Mouse (Mus musculus): ENCODE results near the gene Casz1.

Casz1 gene

DNA sequence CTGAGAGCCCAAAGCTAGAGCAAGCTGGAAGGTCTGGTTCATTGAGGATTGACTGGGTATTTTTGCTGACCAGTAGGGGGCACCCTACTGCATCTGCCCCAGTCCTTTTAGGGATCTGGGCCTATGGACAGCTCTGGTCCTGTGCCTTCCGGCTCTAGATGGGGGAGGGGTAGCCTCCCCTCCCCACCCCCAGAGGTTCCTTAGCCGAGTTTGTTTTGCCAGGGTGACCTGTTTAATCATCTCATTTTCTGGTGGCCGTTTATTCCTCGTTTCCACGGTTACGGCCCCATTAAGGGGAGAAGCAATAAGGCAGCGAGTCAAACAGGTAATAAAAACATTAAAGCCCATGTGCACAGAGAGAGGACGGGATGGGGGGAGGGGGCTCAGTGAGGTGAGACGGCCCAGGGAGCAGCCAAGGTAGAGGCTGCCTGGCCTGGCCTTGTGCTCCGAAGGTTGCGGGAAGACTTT lies 104.0 kb downstream of the Casz1 start:
- DNase-seq (ENCODE audit: low spot score), result no peak

- DNase-seq (ENCODE audit: low spot score), result no peak
These were observed 104.7 kb downstream of the Casz1 start for GRCm38 (mm10) chr4:148908760-148909510.

GRCm38 (mm10) chr4:148909566-148909965 lies 105.3 kb downstream of the Casz1 start:
- DNase-seq (ENCODE audit: low spot score), result no peak

- no peak for DNase-seq (ENCODE audit: low spot score)
These were observed 107.9 kb downstream of the Casz1 start for GRCm38 (mm10) chr4:148912134-148912533.

- no peak for DNase-seq (ENCODE audit: low spot score)
These were observed 108.8 kb downstream of the Casz1 start for GRCm38 (mm10) chr4:148912826-148913590.

- no peak for DNase-seq (ENCODE audit: low spot score)
These were observed 110.8 kb downstream of the Casz1 start for GRCm38 (mm10) chr4:148914863-148915622.

- DNase-seq (ENCODE audit: low spot score), result no peak
These were observed 111.6 kb downstream of the Casz1 start for GRCm38 (mm10) chr4:148915849-148916248.

GRCm38 (mm10) chr4:148918707-148919447 lies 114.6 kb downstream of the Casz1 start:
- no peak for DNase-seq (ENCODE audit: low spot score)

- DNase-seq (ENCODE audit: low spot score), result no peak
These were observed 116.4 kb downstream of the Casz1 start for GRCm38 (mm10) chr4:148920610-148921009.

DNA sequence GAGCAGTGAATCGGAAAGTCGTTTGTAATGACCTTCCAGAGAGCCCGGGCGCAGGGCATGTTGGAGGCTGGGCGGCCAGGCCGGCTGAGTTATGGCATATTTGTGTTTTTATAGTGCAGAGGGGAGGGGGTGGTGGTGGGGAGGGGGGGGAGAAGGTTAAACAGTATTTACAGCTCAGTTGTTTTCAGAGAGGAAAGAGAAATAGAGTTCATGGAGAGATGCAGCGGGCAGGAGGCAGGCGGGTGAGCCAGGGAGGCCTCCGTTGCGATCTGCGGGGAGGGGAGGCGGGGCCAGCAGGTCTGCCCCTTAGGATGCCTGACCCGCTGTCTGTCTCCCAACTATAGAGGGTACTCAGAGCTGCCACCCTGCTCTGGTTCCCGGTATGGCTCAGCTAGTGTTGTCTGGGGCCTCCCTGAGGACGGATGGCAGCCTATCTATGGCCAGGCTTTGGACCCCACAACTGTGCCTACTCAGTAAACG lies 118.0 kb downstream of the Casz1 start:
- DNase-seq (ENCODE audit: low spot score), result no peak

- no peak for DNase-seq (ENCODE audit: low spot score)
These were observed 119.2 kb downstream of the Casz1 start for GRCm38 (mm10) chr4:148923414-148923813.

GRCm38 (mm10) chr4:148923976-148924375 lies 119.7 kb downstream of the Casz1 start:
- DNase-seq (ENCODE audit: low spot score), result no peak

DNA sequence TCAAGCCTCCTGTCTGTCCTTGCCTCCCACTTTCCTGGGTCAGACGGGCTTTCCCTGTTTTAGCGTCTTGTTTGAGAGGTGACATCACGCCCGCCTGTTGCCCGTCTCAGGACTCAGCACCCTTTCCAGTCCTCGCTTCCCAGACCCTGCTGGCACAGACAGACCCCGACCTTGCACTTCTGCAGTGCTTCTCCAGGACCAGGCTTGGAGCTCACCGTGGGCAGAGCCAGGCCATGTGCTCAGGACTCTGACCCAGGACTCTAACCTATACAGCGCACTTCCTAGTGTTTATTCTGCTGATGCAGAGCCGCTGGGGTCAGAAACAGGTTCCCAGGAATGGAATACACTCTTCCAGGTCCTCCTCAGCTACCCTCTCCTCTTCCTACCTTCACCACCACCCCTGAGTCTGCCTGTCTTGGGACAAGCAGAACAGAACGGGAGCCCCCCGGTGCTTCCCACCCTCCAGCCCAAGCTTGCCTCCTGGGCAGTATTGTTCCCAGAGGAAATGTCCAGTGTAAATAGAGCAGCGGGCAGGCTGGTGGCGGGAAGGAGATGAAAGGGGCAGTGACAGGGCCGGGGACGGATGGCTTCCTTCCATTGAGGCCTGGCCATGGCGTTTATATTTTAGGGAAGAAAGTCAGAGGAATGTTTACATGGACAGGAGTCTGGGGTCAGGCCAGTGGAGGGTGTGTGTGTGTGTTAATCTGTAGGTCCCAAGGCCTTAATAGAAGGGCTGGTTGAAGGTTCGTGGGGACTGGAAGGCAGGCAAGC lies 121.5 kb downstream of the Casz1 start:
- DNase-seq (ENCODE audit: low spot score), result no peak

DNA sequence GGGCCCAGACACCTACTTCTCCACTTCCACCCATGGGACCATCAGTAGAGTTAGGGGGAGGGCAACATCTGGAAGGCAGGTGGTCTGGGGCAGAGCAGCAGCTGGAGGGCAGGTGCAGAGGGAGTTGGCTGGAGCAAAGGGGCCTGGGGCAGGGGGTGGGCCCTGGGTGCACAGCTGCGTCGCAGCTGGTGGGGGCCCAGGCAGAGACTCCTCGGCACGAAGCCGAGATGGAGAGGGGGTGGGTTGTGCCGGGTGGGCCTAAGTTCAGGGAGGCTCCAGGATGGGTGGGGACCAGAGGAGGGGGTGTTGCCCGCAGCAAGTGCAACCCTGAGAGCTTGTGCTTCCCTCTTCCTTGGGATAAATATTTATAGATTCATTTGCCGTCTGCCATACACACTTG lies 122.2 kb downstream of the Casz1 start:
- no peak for DNase-seq (ENCODE audit: low spot score)

DNA sequence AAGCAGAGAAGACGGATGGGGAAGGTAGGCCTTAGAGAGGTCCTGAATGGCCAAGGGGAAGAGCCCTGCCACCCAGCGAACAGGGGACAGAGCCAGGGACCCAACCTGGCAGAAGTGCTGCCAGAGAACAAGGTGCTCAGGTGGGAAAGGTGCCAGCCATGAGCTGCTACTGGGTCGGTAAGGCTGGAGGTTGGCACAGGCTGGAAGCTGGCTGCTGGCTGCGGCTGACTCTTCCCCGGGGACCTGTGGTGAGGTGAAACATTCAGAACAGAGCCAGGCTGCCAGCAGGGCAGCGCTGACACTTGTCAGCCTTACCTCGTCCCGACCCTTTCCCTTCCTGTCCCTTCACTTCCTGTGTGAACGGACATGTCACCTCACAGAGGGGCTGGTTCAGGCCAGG lies 124.1 kb downstream of the Casz1 start:
- no peak for DNase-seq (ENCODE audit: low spot score)

DNA sequence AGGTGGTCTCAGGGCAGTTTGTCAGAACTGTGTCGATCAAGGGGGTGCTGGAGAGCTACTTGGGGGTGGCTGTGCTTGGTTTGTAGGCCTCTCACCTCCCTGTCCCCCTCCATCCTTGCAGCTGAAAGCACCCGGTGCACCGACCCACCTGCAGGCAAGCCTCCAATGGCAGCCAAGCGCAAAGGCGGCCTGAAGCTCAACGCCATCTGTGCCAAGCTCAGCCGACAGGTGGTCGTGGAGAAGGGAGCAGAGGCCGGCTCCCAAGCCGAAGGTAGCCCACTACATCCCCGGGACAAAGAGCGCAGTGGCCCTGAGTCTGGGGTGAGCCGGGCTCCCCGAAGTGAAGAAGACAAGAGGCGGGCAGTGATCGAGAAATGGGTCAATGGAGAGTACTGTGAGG lies 124.6 kb downstream of the Casz1 start:
- no peak for DNase-seq (ENCODE audit: low spot score)

DNA sequence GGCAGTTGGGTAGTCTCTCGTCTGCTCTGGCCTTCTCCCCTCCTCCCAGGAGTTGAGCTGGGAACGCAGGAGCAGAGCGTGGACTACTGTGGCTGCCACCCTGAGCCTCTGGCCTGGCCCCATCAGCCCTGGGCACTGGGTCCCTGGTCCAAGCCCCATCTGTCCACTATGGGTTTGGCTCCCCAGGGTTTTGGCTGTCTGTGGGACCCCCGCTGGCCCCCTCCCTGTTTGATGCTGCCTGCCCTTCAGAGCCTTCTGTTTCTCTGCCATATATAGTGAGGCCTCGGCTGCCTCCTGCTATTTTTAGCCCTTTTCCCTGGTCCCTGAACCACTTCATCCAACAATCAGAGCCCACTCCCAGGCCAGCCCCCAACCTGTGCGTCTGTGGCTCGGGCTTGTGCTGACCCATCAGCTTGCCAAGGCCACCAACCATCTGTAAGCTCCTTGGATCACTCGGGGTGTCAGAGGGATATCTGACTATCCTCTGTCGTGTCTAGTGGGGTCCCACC lies 126.5 kb downstream of the Casz1 start:
- no peak for DNase-seq (ENCODE audit: low spot score)

DNA sequence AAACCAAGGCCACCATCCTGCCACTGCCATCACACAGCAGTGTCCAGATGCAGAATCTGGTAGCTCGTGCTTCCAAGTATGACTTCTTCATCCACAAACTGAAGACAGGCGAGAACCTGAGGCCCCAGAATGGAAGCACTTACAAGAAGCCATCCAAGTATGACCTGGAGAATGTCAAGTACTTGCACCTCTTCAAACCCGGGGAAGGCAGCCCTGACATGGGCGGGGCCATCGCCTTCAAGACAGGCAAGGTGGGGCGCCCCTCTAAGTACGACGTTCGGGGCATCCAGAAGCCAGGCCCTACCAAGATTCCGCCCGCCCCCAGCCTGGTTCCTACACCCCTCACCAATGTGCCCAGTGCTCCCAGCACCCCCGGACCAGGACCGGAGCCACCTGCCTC lies 128.9 kb downstream of the Casz1 start:
- no peak for DNase-seq (ENCODE audit: low spot score)

DNA sequence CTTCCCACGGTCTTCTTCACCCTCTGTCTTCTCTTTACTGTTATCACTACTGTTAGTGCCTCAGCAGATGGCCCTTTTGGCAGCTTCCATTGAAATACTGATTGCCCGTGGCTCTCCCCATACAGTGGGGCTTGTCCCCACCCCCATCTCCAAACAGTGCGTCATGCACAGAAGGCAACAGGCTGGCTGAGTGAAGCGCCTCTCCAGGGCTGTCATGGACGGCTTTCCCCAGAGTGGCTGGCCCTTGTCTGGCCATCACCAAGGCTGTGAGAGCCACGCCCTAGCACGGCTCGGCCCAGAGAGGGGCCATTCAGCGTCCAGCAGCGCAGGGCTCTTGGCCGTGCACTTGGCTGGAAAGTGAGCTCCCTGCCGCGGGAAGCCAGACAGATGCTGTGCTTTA lies 131.0 kb downstream of the Casz1 start:
- peak; percentile 36 for DNase-seq (ENCODE audit: low spot score)

DNA sequence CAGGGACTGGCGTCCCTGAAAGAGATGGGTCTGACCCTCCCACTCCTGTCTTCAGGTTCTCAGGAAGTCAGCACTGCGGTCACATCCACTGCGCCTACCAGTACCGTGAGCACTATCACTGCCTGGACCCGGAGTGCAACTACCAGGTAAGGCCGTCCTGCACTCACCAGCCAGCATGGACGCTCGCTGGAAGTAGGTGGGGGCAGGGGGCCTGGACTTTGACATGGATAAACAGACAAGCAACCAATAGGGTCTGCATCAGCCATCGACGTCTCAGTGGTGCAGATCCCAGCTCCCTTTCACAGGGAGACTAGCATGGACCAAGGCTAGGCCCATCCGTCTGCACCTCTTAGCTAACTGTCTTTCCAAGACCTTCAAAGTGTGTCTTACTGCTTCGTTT lies 131.9 kb downstream of the Casz1 start:
- no peak for DNase-seq (ENCODE audit: low spot score)

DNA sequence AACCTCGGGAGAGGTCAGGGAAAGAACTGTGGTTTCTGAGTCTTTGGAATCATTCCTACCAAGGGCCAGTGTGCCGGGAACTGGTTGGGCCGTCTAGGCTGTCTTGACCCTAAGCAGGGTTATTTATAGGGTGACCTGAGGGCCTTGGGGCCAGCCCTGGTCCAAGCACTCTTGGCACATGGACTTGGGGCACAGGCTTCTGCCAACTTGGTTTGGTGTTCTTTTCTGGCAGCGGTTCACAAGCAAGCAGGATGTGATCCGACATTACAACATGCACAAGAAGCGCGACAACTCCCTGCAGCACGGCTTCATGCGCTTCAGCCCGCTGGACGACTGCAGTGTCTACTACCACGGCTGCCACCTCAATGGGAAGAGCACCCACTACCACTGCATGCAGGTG lies 132.5 kb downstream of the Casz1 start:
- DNase-seq (ENCODE audit: low spot score), result no peak
